Mouse (Mus musculus): ENCODE data around the gene Ezr. TPM values are rescaled to one million over a fixed set of nuclear protein-coding genes. Genes with fewer than 3 reads are reported as not detected.

Gene Ezr
- polyA plus RNA-seq, 1 experiment from 2014 or later = 55.6 TPM

DNA sequence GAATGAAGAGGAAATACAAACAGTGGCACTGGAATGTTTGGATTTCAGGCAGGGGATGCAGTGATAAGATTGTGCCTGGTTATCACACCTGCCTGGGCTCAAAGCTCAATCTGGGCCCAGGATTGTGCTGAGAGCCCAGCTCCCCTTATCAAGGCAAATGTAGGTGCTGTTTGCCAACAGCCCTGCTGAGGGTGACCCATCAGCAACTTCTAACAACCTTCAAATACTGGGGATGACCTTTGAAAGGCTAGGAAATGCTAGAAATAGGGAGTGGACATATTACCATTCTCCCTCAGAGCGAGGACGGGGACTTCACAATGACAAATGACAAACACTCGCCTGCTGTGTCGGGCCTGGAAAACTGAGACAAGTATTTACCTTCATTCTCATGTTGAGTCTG, 15.8 kb downstream of the Ezr start:
- Histone ChIP-seq H3K4me2 (no peak overlapping the region), H3K9me3 (replicated peaks) (no peaks in the 10 kb centered on the region), H3K36me3 (0 out of 2 replicates have a peak, but pooled peaks cover 8% of the 10 kb centered on the region), H3K9ac (no peak overlapping the region), H3K27me3 (no peaks in the 10 kb centered on the region), H3K27ac (peak overlapping the region; percentile 15; the same call in 1 of the 2 replicates), H3K4me3 (replicated peaks) (no peak overlapping the region), H3K4me1 (replicated peaks) (peaks cover 87% of the 10 kb centered on the region)
- DNase-seq = no peak
- WGBS (ENCODE audit: insufficient replicate concordance) = 67% methylated on average over 4 of the region's 4 CpGs
- ATAC-seq (ENCODE audit: low read depth) = no peak

GRCm38 (mm10) chr17:6765886-6766285, 16.7 kb downstream of the Ezr start:
- no peaks in the 10 kb centered on the region for H3K27me3 ChIP-seq
- no peaks in the 10 kb centered on the region for H3K9me3 ChIP-seq (replicated peaks)
- 72% methylated on average over 2 of the region's 2 CpGs for WGBS (ENCODE audit: insufficient replicate concordance)
- H3K4me1 ChIP-seq (replicated peaks) = peaks cover 85% of the 10 kb centered on the region
- no peak overlapping the region for H3K4me2 ChIP-seq
- no peak for DNase-seq
- H3K9ac ChIP-seq = no peak overlapping the region
- ATAC-seq (ENCODE audit: low read depth) = no peak
- no peak overlapping the region for H3K27ac ChIP-seq
- H3K36me3 ChIP-seq = no peaks in the 10 kb centered on the region
- no peak overlapping the region for H3K4me3 ChIP-seq (replicated peaks)

- Histone ChIP-seq H3K27me3 (no peaks in the 10 kb centered on the region), H3K27ac (no peak overlapping the region), H3K36me3 (no peaks in the 10 kb centered on the region), H3K9me3 (replicated peaks) (no peaks in the 10 kb centered on the region), H3K9ac (no peak overlapping the region), H3K4me1 (replicated peaks) (peaks cover 80% of the 10 kb centered on the region), H3K4me3 (replicated peaks) (no peak overlapping the region), H3K4me2 (no peak overlapping the region)
- DNase-seq (no peak), ATAC-seq (ENCODE audit: low read depth) (no peak)
- WGBS (ENCODE audit: insufficient replicate concordance) = 79% methylated on average over 4 of the region's 4 CpGs
These were observed 17.9 kb downstream of the Ezr start for GRCm38 (mm10) chr17:6764730-6765129.

DNA sequence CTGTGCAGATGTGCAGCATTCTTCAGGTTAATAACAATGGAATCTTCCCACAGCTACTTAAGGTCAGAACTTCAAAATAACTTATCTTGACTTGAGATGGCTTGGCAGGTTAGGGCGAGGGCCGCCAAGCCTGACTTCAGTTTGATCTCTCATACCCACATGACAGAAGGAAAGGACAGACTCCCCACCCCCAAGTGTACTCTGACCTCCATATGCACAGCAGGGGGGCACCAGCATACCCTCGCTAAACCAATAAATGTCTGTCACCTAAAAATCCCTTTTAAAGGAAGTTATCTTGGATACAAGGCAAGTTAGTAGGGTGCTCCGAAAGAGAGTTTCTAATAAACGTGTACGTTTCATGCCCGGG, 18.4 kb downstream of the Ezr start:
- Histone ChIP-seq H3K4me3 (replicated peaks) (no peak overlapping the region), H3K9me3 (replicated peaks) (no peaks in the 10 kb centered on the region), H3K9ac (no peak overlapping the region), H3K36me3 (peaks cover 3% of the 10 kb centered on the region), H3K27ac (no peak overlapping the region; the same call in 1 of the 2 replicates), H3K27me3 (no peaks in the 10 kb centered on the region), H3K4me2 (0 out of 2 replicates have a peak overlapping the region, but pooled peaks have one; percentile 19), H3K4me1 (replicated peaks) (peaks cover 74% of the 10 kb centered on the region)
- DNase-seq (no peak), ATAC-seq (ENCODE audit: low read depth) (no peak)
- 51% methylated on average over 7 of the region's 7 CpGs for WGBS (ENCODE audit: insufficient replicate concordance)

- Histone ChIP-seq H3K4me1 (replicated peaks) (peaks cover 69% of the 10 kb centered on the region), H3K4me2 (0 out of 2 replicates have a peak overlapping the region, but pooled peaks have one; percentile 19), H3K27ac (no peak overlapping the region; the same call in 1 of the 2 replicates), H3K9ac (no peak overlapping the region), H3K9me3 (replicated peaks) (no peaks in the 10 kb centered on the region), H3K4me3 (replicated peaks) (no peak overlapping the region), H3K36me3 (peaks cover 8% of the 10 kb centered on the region), H3K27me3 (no peaks in the 10 kb centered on the region)
- DNase-seq (no peak), ATAC-seq (ENCODE audit: low read depth) (peak; percentile 73)
- WGBS (ENCODE audit: insufficient replicate concordance) = 36% methylated on average over 7 of the region's 7 CpGs
These were observed 18.9 kb downstream of the Ezr start for GRCm38 (mm10) chr17:6763513-6764226.

DNA sequence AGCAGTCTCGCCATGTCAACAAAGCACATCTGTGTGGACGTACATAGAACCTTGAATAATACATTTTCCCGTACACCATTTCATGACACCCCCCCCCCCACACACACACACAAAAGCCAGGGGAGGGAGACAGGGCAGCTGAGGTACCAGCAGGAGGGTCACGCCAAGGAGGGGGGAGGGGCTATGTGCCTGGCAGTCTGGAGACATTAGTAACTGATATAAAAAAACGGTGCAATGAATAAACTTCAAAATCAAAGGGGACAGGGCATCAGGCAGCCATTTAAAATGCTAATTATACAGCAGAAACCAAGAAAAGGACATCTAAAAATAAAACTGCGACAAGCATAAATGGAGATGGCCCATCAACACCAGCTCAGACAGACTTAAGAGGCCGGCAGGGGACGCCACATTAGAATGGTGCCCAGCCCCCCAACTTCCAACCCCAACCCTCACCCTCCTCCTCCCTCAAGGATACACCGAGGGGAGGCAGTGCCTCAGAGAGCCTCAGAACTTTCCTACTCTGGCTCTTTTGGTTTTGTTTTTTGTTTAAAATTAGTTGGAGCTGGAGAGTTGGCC, 22.8 kb downstream of the Ezr start:
- ATAC-seq (ENCODE audit: low read depth) (no peak), DNase-seq (no peak)
- Histone ChIP-seq H3K4me1 (replicated peaks) (peaks cover 30% of the 10 kb centered on the region), H3K4me2 (no peak overlapping the region), H3K9me3 (replicated peaks) (no peaks in the 10 kb centered on the region), H3K4me3 (replicated peaks) (no peak overlapping the region), H3K36me3 (peaks cover 45% of the 10 kb centered on the region), H3K27ac (no peak overlapping the region), H3K9ac (no peak overlapping the region), H3K27me3 (no peaks in the 10 kb centered on the region)
- WGBS (ENCODE audit: insufficient replicate concordance) = 68% methylated on average over 9 of the region's 9 CpGs

GRCm38 (mm10) chr17:6758845-6759244, 23.7 kb downstream of the Ezr start:
- H3K4me3 ChIP-seq (replicated peaks) = no peak overlapping the region
- H3K9me3 ChIP-seq (replicated peaks) = no peaks in the 10 kb centered on the region
- peaks cover 21% of the 10 kb centered on the region for H3K4me1 ChIP-seq (replicated peaks)
- WGBS (ENCODE audit: insufficient replicate concordance) = 81% methylated on average over 8 of the region's 8 CpGs
- H3K36me3 ChIP-seq = peaks cover 54% of the 10 kb centered on the region
- no peak overlapping the region for H3K9ac ChIP-seq
- ATAC-seq (ENCODE audit: low read depth) = no peak
- no peak overlapping the region for H3K27ac ChIP-seq
- no peaks in the 10 kb centered on the region for H3K27me3 ChIP-seq
- no peak for DNase-seq
- H3K4me2 ChIP-seq = no peak overlapping the region

DNA sequence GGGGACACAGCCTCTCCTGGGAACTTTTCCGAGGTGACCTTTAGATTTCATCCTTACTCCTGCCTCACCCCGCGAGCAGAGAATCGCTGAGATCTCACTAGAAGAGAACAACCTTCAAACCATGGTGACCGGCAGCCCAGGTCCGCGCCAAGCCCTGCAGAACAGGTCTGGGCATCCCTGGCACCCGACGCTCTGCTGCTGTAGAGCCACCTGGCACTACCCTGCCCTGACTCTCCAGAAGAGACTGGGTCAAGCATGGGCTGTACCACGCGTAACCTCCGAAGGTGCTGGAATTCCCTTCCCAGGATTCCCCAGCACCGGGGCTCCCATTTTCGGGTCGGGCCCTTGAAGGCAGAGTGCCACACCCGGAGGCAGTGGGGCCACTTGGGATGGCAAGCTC, 24.7 kb downstream of the Ezr start:
- DNase-seq = no peak
- peaks cover 11% of the 10 kb centered on the region for H3K4me1 ChIP-seq (replicated peaks)
- no peaks in the 10 kb centered on the region for H3K27me3 ChIP-seq
- H3K4me3 ChIP-seq (replicated peaks) = no peak overlapping the region
- no peak overlapping the region for H3K9ac ChIP-seq
- H3K9me3 ChIP-seq (replicated peaks) = no peaks in the 10 kb centered on the region
- ATAC-seq (ENCODE audit: low read depth) = no peak
- no peak overlapping the region for H3K4me2 ChIP-seq
- no peak overlapping the region for H3K27ac ChIP-seq
- H3K36me3 ChIP-seq = peaks cover 64% of the 10 kb centered on the region
- WGBS (ENCODE audit: insufficient replicate concordance) = 86% methylated on average over 16 of the region's 16 CpGs

DNA sequence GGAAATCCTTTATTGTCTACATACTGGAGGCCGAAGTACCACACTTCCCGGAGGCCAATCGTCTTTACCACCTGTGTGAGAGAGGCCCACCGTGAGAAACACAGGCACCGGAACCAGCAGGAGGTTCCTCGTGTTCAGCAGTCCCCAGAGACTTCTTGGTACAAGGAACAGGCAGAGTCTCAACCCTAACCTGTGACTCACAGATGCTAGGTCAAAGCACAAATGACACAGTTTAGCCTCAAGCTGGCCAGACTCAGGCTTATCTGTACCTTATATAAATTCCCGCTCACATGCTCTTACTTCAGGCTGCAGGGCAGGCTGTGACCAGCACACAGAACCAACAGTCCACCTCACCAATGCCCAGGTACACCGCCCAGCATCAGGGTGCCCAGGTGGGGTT, 26.7 kb downstream of the Ezr start:
- Histone ChIP-seq H3K27me3 (no peaks in the 10 kb centered on the region), H3K4me1 (replicated peaks) (no peaks in the 10 kb centered on the region), H3K9ac (no peak overlapping the region), H3K4me2 (no peak overlapping the region), H3K9me3 (replicated peaks) (no peaks in the 10 kb centered on the region), H3K4me3 (replicated peaks) (no peak overlapping the region), H3K27ac (no peak overlapping the region), H3K36me3 (peaks cover 83% of the 10 kb centered on the region)
- ATAC-seq (ENCODE audit: low read depth) = no peak
- no peak for DNase-seq
- 83% methylated on average over 8 of the region's 8 CpGs for WGBS (ENCODE audit: insufficient replicate concordance)

DNA sequence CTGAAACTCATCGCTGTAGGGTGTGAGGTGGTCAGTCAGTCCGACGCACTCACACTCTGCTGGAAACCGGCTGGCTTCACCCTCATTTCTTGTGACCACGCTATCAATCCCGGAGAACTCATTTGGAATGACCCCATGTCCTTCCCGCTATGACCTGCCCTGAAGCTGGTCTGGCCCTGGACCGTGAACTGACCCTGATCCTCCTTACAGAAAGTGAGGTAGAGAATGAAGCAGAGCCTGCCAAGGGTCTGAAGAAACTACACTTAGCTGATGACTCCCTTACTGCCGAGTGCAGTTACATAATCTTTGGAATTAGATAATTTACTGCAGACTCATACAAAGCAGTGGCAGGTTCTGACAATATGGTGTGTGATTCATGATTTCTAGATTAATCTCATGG, 27.4 kb downstream of the Ezr start:
- DNase-seq = no peak
- Histone ChIP-seq H3K27me3 (no peaks in the 10 kb centered on the region), H3K4me2 (no peak overlapping the region), H3K4me3 (replicated peaks) (no peak overlapping the region), H3K9me3 (replicated peaks) (no peaks in the 10 kb centered on the region), H3K4me1 (replicated peaks) (no peaks in the 10 kb centered on the region), H3K36me3 (peaks cover 90% of the 10 kb centered on the region), H3K9ac (no peak overlapping the region), H3K27ac (no peak overlapping the region)
- WGBS (ENCODE audit: insufficient replicate concordance) = 86% methylated on average over 9 of the region's 9 CpGs
- ATAC-seq (ENCODE audit: low read depth) = no peak

- ATAC-seq (ENCODE audit: low read depth) (no peak), DNase-seq (no peak)
- Histone ChIP-seq H3K4me3 (replicated peaks) (no peak overlapping the region), H3K9me3 (replicated peaks) (no peaks in the 10 kb centered on the region), H3K4me1 (replicated peaks) (no peaks in the 10 kb centered on the region), H3K27ac (no peak overlapping the region), H3K36me3 (peaks cover 93% of the 10 kb centered on the region), H3K4me2 (no peak overlapping the region), H3K27me3 (no peaks in the 10 kb centered on the region), H3K9ac (no peak overlapping the region)
- WGBS (ENCODE audit: insufficient replicate concordance) = 83% methylated on average over 7 of the region's 7 CpGs
These were observed 30.2 kb downstream of the Ezr start for GRCm38 (mm10) chr17:6752375-6752774.

All from liver, embryonic 13.5 days (tissue).